Mouse (Mus musculus) layer of hippocampus, adult 8-10 months (tissue): ENCODE measurements around the gene Dchs1. TPM values are rescaled to one million over a fixed set of nuclear protein-coding genes. Genes with fewer than 3 reads are reported as not detected.
A peak's percentile ranks its signal among the peaks of the same experiment; 100 is the strongest.

Source experiments
- DNase-seq, 2 experiments: peaks; one replicate each; pipeline ENCODE4 v3.0.0; 2022; ENCODE audit warnings: low spot score in 2 of 2
- total RNA-seq, 4 experiments: library from RNA; stranded (reverse); gene quantifications; 2 replicates each; pipeline ENCODE4 v1.2.4; 2022

The Dchs1 gene
- total RNA-seq, 4 experiments from 2014 or later: 11.6 to 13.1 (median 12.1) TPM

DNA sequence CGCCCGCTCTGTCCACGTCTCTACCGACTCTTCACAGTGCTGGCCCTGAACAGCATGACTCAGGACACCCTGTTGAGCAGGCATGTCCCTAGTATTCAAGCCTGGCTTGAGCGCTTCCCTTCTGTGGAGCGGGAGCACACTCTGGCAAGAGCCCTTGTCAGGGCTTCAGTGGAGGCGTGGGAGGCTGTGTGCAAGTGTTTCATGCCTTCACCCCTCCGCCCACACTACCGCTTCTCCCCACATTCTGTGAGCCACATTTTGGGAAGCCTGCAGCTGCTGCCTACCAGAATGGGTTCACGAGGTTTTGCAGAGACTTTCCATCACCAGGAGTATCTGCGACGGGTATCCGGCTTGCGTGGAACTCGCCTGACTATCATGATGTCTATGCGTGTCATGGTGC is 84.3 kb downstream of the Dchs1 start:
- DNase-seq: peak in 1 of 2 experiments; percentile 43

Other genes starting within 250 kb of the Dchs1 start
- 10 to 100 TPM; 82.2 to 87.5 (median 85.0) TPM for gene Smpd1, start 233.3 kb downstream of the Dchs1 start, total RNA-seq
- gene Apbb1, start 206.0 kb downstream of the Dchs1 start, total RNA-seq: 100 to 1,000 TPM; 351 to 364 (median 362) TPM
- gene Hpx, start 187.5 kb downstream of the Dchs1 start, total RNA-seq: under 1 TPM in 3 of 4 experiments, not detected in 1; 0.25 to 0.41 (median 0.31) TPM
- 100 to 1,000 TPM; 130 to 148 (median 138) TPM for gene Trim3, start 154.1 kb downstream of the Dchs1 start, total RNA-seq
- 10 to 100 TPM; 60.1 to 69.7 (median 65.5) TPM for gene Timm10b, start 147.6 kb downstream of the Dchs1 start, total RNA-seq
- gene Arfip2, start 147.2 kb downstream of the Dchs1 start, total RNA-seq: 100 to 1,000 TPM in 1 of 4 experiments, 10 to 100 TPM in 3; 97.0 to 102 (median 98.2) TPM
- gene Gm45799, start 147.1 kb downstream of the Dchs1 start, total RNA-seq: 10 to 100 TPM in 2 of 4 experiments, 1 to 10 TPM in 2; 6.8 to 15.0 (median 11.0) TPM
- gene Dnhd1, start 136.8 kb downstream of the Dchs1 start, total RNA-seq: 1 to 10 TPM; 5.0 to 9.8 (median 7.4) TPM
- gene Ilk, start 51.1 kb downstream of the Dchs1 start, total RNA-seq: 10 to 100 TPM; 67.9 to 94.5 (median 84.3) TPM
- gene Rrp8, start 50.3 kb downstream of the Dchs1 start, total RNA-seq: 10 to 100 TPM in 3 of 4 experiments, 1 to 10 TPM in 1; 9.6 to 13.0 (median 12.7) TPM
- gene Taf10, start 43.3 kb downstream of the Dchs1 start, total RNA-seq: 100 to 1,000 TPM; 102 to 123 (median 111) TPM
- 100 to 1,000 TPM in 1 of 4 experiments, 10 to 100 TPM in 3; 62.3 to 111 (median 75.7) TPM for gene Tpp1, start 35.4 kb downstream of the Dchs1 start, total RNA-seq
- 100 to 1,000 TPM in 2 of 4 experiments, 10 to 100 TPM in 2; 91.3 to 108 (median 100) TPM for gene Mrpl17, start 23.4 kb upstream of the Dchs1 start, total RNA-seq
- gene Gm4070, start 166.3 kb upstream of the Dchs1 start, total RNA-seq: 1 to 10 TPM; 1.6 to 7.4 (median 4.7) TPM